Mouse (Mus musculus) central nervous system, embryonic 14 days (tissue): ENCODE results near the gene Olfr1505. TPM values are rescaled to one million over a fixed set of nuclear protein-coding genes. Genes with fewer than 3 reads are reported as not detected.

Experiments used
- polyA plus RNA-seq: library from polyadenylated mRNA; depleted of rRNA; stranded (reverse); fragments of >200 nt; gene quantifications from 2 replicates; pipeline ENCODE4 v1.2.3, GENCODE M21; 2012; rRNA removed

The Olfr1505 gene
- polyA plus RNA-seq, result not detected in 2 replicates

DNA sequence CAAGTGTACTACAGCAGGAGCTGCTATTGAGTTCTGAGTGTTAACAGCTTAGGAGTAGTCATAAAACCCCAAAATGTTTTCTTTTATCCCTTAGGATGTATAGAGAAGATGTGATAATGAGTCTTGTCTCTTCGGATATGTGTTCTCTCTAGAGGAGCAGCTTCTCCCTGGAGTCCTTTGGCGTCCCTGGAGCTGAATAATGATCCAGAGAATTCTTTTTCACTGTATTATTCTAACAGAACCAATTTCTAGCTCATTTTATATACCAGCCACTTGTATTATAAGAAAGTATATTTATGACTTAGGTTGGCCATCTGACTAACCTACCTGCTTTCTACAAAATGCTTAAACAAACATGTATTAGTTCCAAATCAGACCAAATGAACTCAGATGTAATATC, at the start of gene Olfr1505:
Gene Olfr1505, plus strand, starts transcription at position 301 of the 400 bp plus-strand sequence.

DNA sequence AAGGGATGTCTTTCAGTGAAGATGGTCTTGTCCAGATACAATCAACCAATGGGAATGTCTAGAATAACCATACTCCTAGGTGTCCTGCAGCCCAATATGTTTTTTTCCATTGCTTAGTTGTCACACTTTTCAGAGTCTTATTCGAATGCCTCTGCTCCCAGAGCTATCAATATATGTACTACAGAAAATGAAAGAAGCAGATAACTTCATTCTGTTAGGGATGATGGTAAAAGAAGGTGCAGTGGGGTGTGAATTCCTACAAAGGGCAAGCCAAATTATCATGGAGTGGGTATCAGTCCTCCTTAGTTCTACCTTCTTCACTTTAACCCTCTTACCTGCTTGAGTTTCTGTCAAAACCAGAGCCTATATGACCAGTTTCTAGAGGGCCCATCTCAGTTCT, 15.5 kb upstream of the Olfr1505 start, which contains the start of gene Olfr1504:
Gene Olfr1504, minus strand, starts transcription at position 101 of the 400 bp plus-strand sequence.

Other genes starting within 250 kb of the Olfr1505 start
- not detected in 2 replicates for gene Olfr1491, start 216.3 kb upstream of the Olfr1505 start, polyA plus RNA-seq
- gene Olfr1493-ps1, start 190.3 kb upstream of the Olfr1505 start, polyA plus RNA-seq, result not detected in 2 replicates
- not detected in 2 replicates for gene Olfr1494, start 173.8 kb upstream of the Olfr1505 start, polyA plus RNA-seq
- not detected in 2 replicates for gene Olfr1495, start 148.9 kb upstream of the Olfr1505 start, polyA plus RNA-seq
- gene Olfr1496, start 135.7 kb upstream of the Olfr1505 start, polyA plus RNA-seq, result not detected in 2 replicates
- gene Olfr1497, start 115.3 kb upstream of the Olfr1505 start, polyA plus RNA-seq, result not detected in 2 replicates
- not detected in 2 replicates for gene Olfr1499, start 94.1 kb upstream of the Olfr1505 start, polyA plus RNA-seq
- not detected in 2 replicates for gene Olfr1500, start 83.0 kb upstream of the Olfr1505 start, polyA plus RNA-seq
- not detected in 2 replicates for gene Olfr1501, start 62.8 kb upstream of the Olfr1505 start, polyA plus RNA-seq
- gene Olfr1502, start 51.7 kb upstream of the Olfr1505 start, polyA plus RNA-seq, result not detected in 2 replicates
- gene Olfr1504, start 15.6 kb upstream of the Olfr1505 start, polyA plus RNA-seq, result not detected in 2 replicates